Mouse (Mus musculus) cerebellum, adult 11 months (tissue): Measurements from ENCODE around the gene Myo19.

Experiments
- DNase-seq: peaks from one replicate; pipeline ENCODE4 v3.0.0; 2022

Gene Myo19

GRCm38 (mm10) chr11:84886767-84887511 is 7.0 kb downstream of the Myo19 start:
- DNase-seq = no peak

GRCm38 (mm10) chr11:84888025-84888424 is 8.1 kb downstream of the Myo19 start:
- no peak for DNase-seq

- no peak for DNase-seq
These were observed 9.5 kb downstream of the Myo19 start for GRCm38 (mm10) chr11:84889492-84889891.

GRCm38 (mm10) chr11:84891705-84892104 is 11.8 kb downstream of the Myo19 start:
- no peak for DNase-seq

GRCm38 (mm10) chr11:84893113-84893512 is 13.2 kb downstream of the Myo19 start:
- no peak for DNase-seq

- no peak for DNase-seq
These were observed 24.7 kb downstream of the Myo19 start for GRCm38 (mm10) chr11:84904597-84905144.

GRCm38 (mm10) chr11:84907081-84907480 is 27.1 kb downstream of the Myo19 start:
- no peak for DNase-seq

- DNase-seq = no peak
These were observed 28.5 kb downstream of the Myo19 start for GRCm38 (mm10) chr11:84908480-84908879.

- DNase-seq = no peak
These were observed 30.5 kb downstream of the Myo19 start for GRCm38 (mm10) chr11:84910411-84910810.

- DNase-seq = no peak
These were observed 34.7 kb downstream of the Myo19 start for GRCm38 (mm10) chr11:84914673-84915072.

GRCm38 (mm10) chr11:84916053-84916702 is 36.2 kb downstream of the Myo19 start, which contains the start of gene Znhit3:
TSS of gene Znhit3 (minus strand) at chr11:84916366.
- peak; percentile 78 for DNase-seq

GRCm38 (mm10) chr11:84916703-84917300 is 36.9 kb downstream of the Myo19 start:
- DNase-seq = no peak

GRCm38 (mm10) chr11:84918425-84918824 is 38.5 kb downstream of the Myo19 start:
- peak; percentile 92 for DNase-seq

- peak; percentile 22 for DNase-seq
These were observed 39.3 kb downstream of the Myo19 start for GRCm38 (mm10) chr11:84919276-84919675.

GRCm38 (mm10) chr11:84919951-84920350 is 40.0 kb downstream of the Myo19 start:
- DNase-seq = no peak

- DNase-seq = no peak
These were observed 41.0 kb downstream of the Myo19 start for GRCm38 (mm10) chr11:84920981-84921380.

GRCm38 (mm10) chr11:84932261-84932660 is 52.3 kb downstream of the Myo19 start:
- DNase-seq = no peak

- DNase-seq = no peak
These were observed 59.6 kb downstream of the Myo19 start for GRCm38 (mm10) chr11:84939508-84940053.

- no peak for DNase-seq
These were observed 60.2 kb downstream of the Myo19 start for GRCm38 (mm10) chr11:84940140-84940539.

GRCm38 (mm10) chr11:84943948-84944347 is 64.0 kb downstream of the Myo19 start:
- DNase-seq = no peak

GRCm38 (mm10) chr11:84944639-84945435 is 64.9 kb downstream of the Myo19 start:
- no peak for DNase-seq

GRCm38 (mm10) chr11:84945841-84946240 is 65.9 kb downstream of the Myo19 start:
- no peak for DNase-seq
